Comparison of ENCODE assay signal across 9 mouse cellular contexts in genomic region chr5:114921551-114922365, GRCm38 (mm10). TPM values are rescaled to one million over a fixed set of nuclear protein-coding genes. Genes with fewer than 3 reads are reported as not detected.
A peak's percentile ranks its signal among the peaks of the same experiment; 100 is the strongest.
DNase-seq lines count a peak whose midpoint lies in the region; ATAC-seq and TF ChIP-seq lines count a peak whose summit lies in the region.
"Had no signal": no experiment of that assay in that cellular context is flagged by ENCODE, and none has a peak within 500 bp of the region (broad histone marks: within the 10 kb centered on the region; RNA-seq: fewer than 3 reads in every experiment).

No protein-coding gene starts in this region.

- H3K4me1 ChIP-seq in liver, embryonic 11.5 days (replicated peaks; ENCODE audit: control insufficient read depth, insufficient read depth, low read length), result peaks cover 5% of the 10 kb centered on the region; the same call in 1 of the 2 replicates
- no peaks in the 10 kb centered on the region; the same call in 1 of the 2 replicates for H3K4me1 ChIP-seq in small intestine, adult 2 months (ENCODE audit: control insufficient read depth, insufficient read depth, insufficient read length, low read length)
- H3K4me1 ChIP-seq in forebrain, embryonic 14.5 days (ENCODE audit: control insufficient read depth, insufficient read depth, low read length), result no peaks in the 10 kb centered on the region

- intact Hi-C loops in left cerebral cortex, postnatal 36 days (cut with DNase I), result no loop called here

- peak; percentile 68 to 77 for DNase-seq in CD8-positive naive resting alpha-beta T cell, adult 2 months (ENCODE audit: low read depth in 2 of 2, low spot score in 2 of 2)
- peak; percentile 60 for DNase-seq in c-Kit-positive CD71-negative TER-119-negative erythroid progenitor cells, embryonic 14.5 days (ENCODE audit: low read depth)
- DNase-seq in liver, embryonic 11.5 days (ENCODE audit: low spot score), result peak; percentile 39
- DNase-seq in frontal cortex, postnatal 14 days (ENCODE audit: low spot score in 2 of 2), result no peak
- DNase-seq in MN1 (ENCODE audit: low spot score), result no peak
- no peak for DNase-seq in forebrain, embryonic 14.5 days (ENCODE audit: low spot score)
- no peak for DNase-seq in left cerebral cortex, postnatal 36 days (ENCODE audit: low spot score in 2 of 2)

- no peak overlapping the region for H3K4me3 ChIP-seq in liver, embryonic 11.5 days (ENCODE audit: low read depth, low read length)
- H3K4me3 ChIP-seq in small intestine, adult 2 months (ENCODE audit: low read depth, low read length), result peak overlapping the region; percentile 19; the same call in 1 of the 2 replicates
- H3K4me3 ChIP-seq in forebrain, embryonic 14.5 days (ENCODE audit: low read depth, low read length), result no peak overlapping the region

- TF ChIP-seq POLR2A in small intestine, adult 2 months (IDR thresholded peaks at IDR 0.05; ENCODE audit: low read depth, low read length), result no peak

- H3K36me3 ChIP-seq in liver, embryonic 11.5 days (ENCODE audit: control insufficient read depth, insufficient read depth, low read length), result no peaks in the 10 kb centered on the region
- H3K36me3 ChIP-seq in small intestine, adult 2 months (ENCODE audit: control insufficient read depth, insufficient read depth, low read length), result 0 out of 2 replicates have a peak, but pooled peaks cover 2% of the 10 kb centered on the region
- no peaks in the 10 kb centered on the region for H3K36me3 ChIP-seq in forebrain, embryonic 14.5 days (ENCODE audit: control insufficient read depth, insufficient read depth, low read length)

- H3K4me2 ChIP-seq in liver, embryonic 11.5 days, result peak overlapping the region; percentile 35
- H3K4me2 ChIP-seq in forebrain, embryonic 14.5 days (ENCODE audit: low read length), result no peak overlapping the region

- H3K9me3 ChIP-seq in liver, embryonic 11.5 days (ENCODE audit: control insufficient read depth, low read length), result no peaks in the 10 kb centered on the region
- peaks cover 3% of the 10 kb centered on the region; the same call in 1 of the 2 replicates for H3K9me3 ChIP-seq in forebrain, embryonic 14.5 days (replicated peaks; ENCODE audit: control insufficient read depth, low read length)

- H3K27ac ChIP-seq in liver, embryonic 11.5 days (ENCODE audit: low read depth, low read length), result no peak overlapping the region
- H3K27ac ChIP-seq in small intestine, adult 2 months (ENCODE audit: insufficient read depth, low read depth, low read length), result peak overlapping the region; percentile 84
- no peak overlapping the region for H3K27ac ChIP-seq in forebrain, embryonic 14.5 days (ENCODE audit: low read depth, low read length)

- ATAC-seq in liver, embryonic 11.5 days (replicated peaks; ENCODE audit: low FRiP score), result peak; percentile 58; the same call in 1 of the 2 replicates
- no peak for ATAC-seq in forebrain, embryonic 14.5 days

- no peaks in the 10 kb centered on the region for H3K27me3 ChIP-seq in liver, embryonic 11.5 days (replicated peaks; ENCODE audit: control insufficient read depth, insufficient read depth, low read length)
- H3K27me3 ChIP-seq in small intestine, adult 2 months (ENCODE audit: control insufficient read depth, insufficient read depth, low read length), result no peaks in the 10 kb centered on the region
- no peaks in the 10 kb centered on the region for H3K27me3 ChIP-seq in forebrain, embryonic 14.5 days (replicated peaks; ENCODE audit: control insufficient read depth, insufficient read depth, low read length)

- 52% methylated on average over 19 of the region's 19 CpGs for WGBS in liver, embryonic 11.5 days
- 29% methylated on average over 19 of the region's 19 CpGs for whole genome bisulfite sequencing in small intestine, adult 2 months
- WGBS in forebrain, embryonic 14.5 days, result 73% methylated on average over 19 of the region's 19 CpGs

- peak; percentile 53; the same call in 1 of the 2 replicates for TF ChIP-seq CTCF in small intestine, adult 2 months (IDR thresholded peaks at IDR 0.05; ENCODE audit: extremely low read depth, insufficient read length, insufficient replicate concordance, low read depth, low read length)

- H3K9ac ChIP-seq in liver, embryonic 11.5 days (ENCODE audit: low read depth, low read length), result no peak overlapping the region
- H3K9ac ChIP-seq in forebrain, embryonic 14.5 days (ENCODE audit: low read length), result no peak overlapping the region

RNA-seq across cellular contexts. Expression of gene Oasl1, which starts 1.3 kb away (rescaled TPM):
- 0.36 and 0.55 TPM in 2 replicates for polyA plus RNA-seq in liver, embryonic 11.5 days (2014; fragmentation: Nextera tagmentation; extraction: Ambion mirVana)
- 88.2 and 139 TPM in 2 replicates for polyA plus RNA-seq in small intestine, adult 2 months (2012; rRNA removed)
- polyA plus RNA-seq in forebrain, embryonic 14.5 days (2014; fragmentation: Nextera tagmentation; extraction: Ambion mirVana), result 0.10 and 0.28 TPM in 2 replicates
- not detected for total RNA-seq in left cerebral cortex, postnatal 36 days (2021)

RNA-seq across cellular contexts. Expression of gene 2210016L21Rik, which starts 20.2 kb away (rescaled TPM):
- polyA plus RNA-seq in liver, embryonic 11.5 days (2014; fragmentation: Nextera tagmentation; extraction: Ambion mirVana), result 37.1 and 40.3 TPM in 2 replicates
- polyA plus RNA-seq in small intestine, adult 2 months (2012; rRNA removed), result 8.5 and 13.6 TPM in 2 replicates
- 90.5 and 95.3 TPM in 2 replicates for polyA plus RNA-seq in forebrain, embryonic 14.5 days (2014; fragmentation: Nextera tagmentation; extraction: Ambion mirVana)
- 100 to 1,000 TPM; 203 to 243 TPM for total RNA-seq in left cerebral cortex, postnatal 36 days (2021)

RNA-seq across cellular contexts. Expression of gene Oasl2, which starts 25.0 kb away (rescaled TPM):
- 4.1 and 4.4 TPM in 2 replicates for polyA plus RNA-seq in liver, embryonic 11.5 days (2014; fragmentation: Nextera tagmentation; extraction: Ambion mirVana)
- 7.2 and 53.4 TPM in 2 replicates for polyA plus RNA-seq in small intestine, adult 2 months (2012; rRNA removed)
- 2.3 and 2.6 TPM in 2 replicates for polyA plus RNA-seq in forebrain, embryonic 14.5 days (2014; fragmentation: Nextera tagmentation; extraction: Ambion mirVana)
- total RNA-seq in left cerebral cortex, postnatal 36 days (2021), result 1 to 10 TPM; 1.2 to 3.3 TPM

RNA-seq across cellular contexts. Expression of gene Hnf1a, which starts 49.1 kb away (rescaled TPM):
- polyA plus RNA-seq in liver, embryonic 11.5 days (2014; fragmentation: Nextera tagmentation; extraction: Ambion mirVana), result 2.7 and 4.1 TPM in 2 replicates
- polyA plus RNA-seq in small intestine, adult 2 months (2012; rRNA removed), result 24.1 and 46.9 TPM in 2 replicates
- polyA plus RNA-seq in forebrain, embryonic 14.5 days (2014; fragmentation: Nextera tagmentation; extraction: Ambion mirVana), result not detected in 2 replicates
- not detected for total RNA-seq in left cerebral cortex, postnatal 36 days (2021)
- polyA plus RNA-seq: limb, embryonic 11.5 days had no signal

Comparison
In these comparisons a context has a peak if more than half of its experiments do, and no peak if none do; other contexts are left out.
1. DNase-seq: peak in CD8-positive naive resting alpha-beta T cell, adult 2 months (2 of 2), c-Kit-positive CD71-negative TER-119-negative erythroid progenitor cells, embryonic 14.5 days (single experiment) and liver, embryonic 11.5 days (single experiment); none in frontal cortex, postnatal 14 days (0 of 2), MN1 (single experiment), forebrain, embryonic 14.5 days (single experiment) and left cerebral cortex, postnatal 36 days (0 of 2).
2. RNA of gene Oasl1, which starts 1.3 kb away (polyA plus RNA-seq): 88.2 to 139 TPM in small intestine, adult 2 months; 0.36 to 0.55 TPM in liver, embryonic 11.5 days and 0.10 to 0.28 TPM in forebrain, embryonic 14.5 days; every median in the first group is over 10 times any median in the second.